Mouse (Mus musculus) large intestine, adult 2 months (tissue): ENCODE results near the gene Mrpl9. TPM values are rescaled to one million over a fixed set of nuclear protein-coding genes. Genes with fewer than 3 reads are reported as not detected.

Experiments used
- DNase-seq: peaks from one replicate; pipeline ENCODE4 v3.0.0-alpha.2; 2012; ENCODE audit warnings: low read depth, low spot score
- WGBS: fragments of 180-500 bp; shearing (Covaris S2); methylation state at CpG from one replicate; pipeline ENCODE4 v1.1.7; 2018; 5-methylcytosine and 5-hydroxymethylcytosine counted together
- polyA plus RNA-seq: library from polyadenylated mRNA; depleted of rRNA; stranded (reverse); fragments of >200 nt; gene quantifications from 2 replicates; pipeline ENCODE4 v1.2.3, GENCODE M21; 2012; rRNA removed

Gene Mrpl9
- polyA plus RNA-seq, 1 experiment: 33.9 TPM

DNA sequence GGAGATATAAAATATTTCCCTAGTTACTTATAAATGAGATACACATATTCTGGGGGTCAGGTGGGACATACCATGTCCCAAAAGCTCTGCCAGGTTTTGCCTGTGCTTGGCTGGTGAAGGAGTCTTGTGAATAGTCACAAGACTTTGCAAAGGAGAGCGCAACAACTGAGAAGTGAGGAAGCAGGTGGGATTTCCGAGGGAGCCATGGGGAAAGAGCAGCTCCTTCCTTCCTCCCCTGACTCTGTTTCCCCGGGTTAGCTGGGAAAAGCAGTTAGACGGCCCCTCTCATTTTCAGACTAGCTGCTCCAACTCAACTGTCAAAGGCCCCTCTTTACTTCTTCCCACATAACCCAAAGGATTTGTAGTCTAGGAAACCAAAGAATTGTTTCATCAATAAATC lies 54.0 kb downstream of the Mrpl9 start:
- DNase-seq: no peak
- WGBS: 89% methylated on average over 4 of the region's 4 CpGs

Other genes with a start within 250 kb of the Mrpl9 start
- not detected in 2 replicates for gene Gm5286, start 246.6 kb upstream of the Mrpl9 start, polyA plus RNA-seq
- gene Gm4778, start 179.3 kb upstream of the Mrpl9 start, polyA plus RNA-seq: not detected in 2 replicates
- 2.3 and 3.4 TPM in 2 replicates for gene Them4, start 133.2 kb upstream of the Mrpl9 start, polyA plus RNA-seq
- not detected in 2 replicates for gene Them5, start 101.2 kb upstream of the Mrpl9 start, polyA plus RNA-seq
- 0.25 and 0.31 TPM in 2 replicates for gene C2cd4d, start 80.9 kb upstream of the Mrpl9 start, polyA plus RNA-seq
- 22.8 and 33.7 TPM in 2 replicates for gene Rorc, start 70.5 kb upstream of the Mrpl9 start, polyA plus RNA-seq
- 0.41 and 0.43 TPM in 2 replicates for gene Lingo4, start 44.8 kb upstream of the Mrpl9 start, polyA plus RNA-seq
- gene Tdrkh, start 30.0 kb upstream of the Mrpl9 start, polyA plus RNA-seq: 0.12 and 0.23 TPM in 2 replicates
- gene Oaz3, start 597 bp downstream of the Mrpl9 start, polyA plus RNA-seq: 0.31 TPM in 1 of 2 replicates, not detected in the other
- 6.4 and 8.6 TPM in 2 replicates for gene Celf3, start 35.0 kb downstream of the Mrpl9 start, polyA plus RNA-seq
- gene Riiad1, start 37.0 kb downstream of the Mrpl9 start, polyA plus RNA-seq: 0.36 and 0.86 TPM in 2 replicates
- 5.5 and 6.7 TPM in 2 replicates for gene Snx27, start 139.4 kb downstream of the Mrpl9 start, polyA plus RNA-seq
- gene Gm10972, start 199.8 kb downstream of the Mrpl9 start, polyA plus RNA-seq: not detected in 2 replicates
- gene Tuft1, start 215.6 kb downstream of the Mrpl9 start, polyA plus RNA-seq: 25.5 and 34.4 TPM in 2 replicates